Mouse (Mus musculus): ENCODE measurements around the gene Foxk1.

The Foxk1 gene

DNA sequence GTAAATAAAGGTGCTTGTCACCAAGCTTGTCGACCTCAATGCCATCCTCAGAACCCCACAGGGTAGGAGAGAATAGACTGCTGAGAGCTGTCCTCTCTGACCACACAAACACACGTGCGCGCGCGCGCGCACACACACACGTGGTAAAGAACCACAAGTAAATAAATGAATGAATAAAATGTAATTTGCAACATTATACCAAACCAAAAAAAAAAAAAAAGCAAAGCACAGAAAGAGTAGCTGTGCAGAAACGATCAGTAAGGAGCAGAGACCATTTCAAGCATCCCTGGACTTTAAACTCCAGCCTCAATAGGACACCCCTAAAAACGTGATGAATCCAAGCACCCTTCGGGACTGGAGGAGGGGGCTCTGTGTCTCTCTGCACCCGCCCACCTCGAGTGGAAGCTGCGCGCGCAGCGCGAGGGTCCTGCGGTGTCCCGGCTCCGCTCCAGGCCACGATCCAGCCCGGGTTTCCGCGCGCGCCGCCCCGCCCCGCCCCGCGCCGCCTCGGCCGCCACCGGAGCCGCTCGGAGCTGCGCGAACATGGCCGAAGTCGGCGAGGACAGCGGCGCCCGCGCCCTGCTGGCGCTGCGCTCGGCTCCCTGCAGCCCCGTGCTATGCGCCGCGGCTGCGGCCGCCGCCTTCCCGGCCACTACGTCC, at the start of gene Foxk1:
Gene Foxk1 (plus strand): TSS at position 517 of the 660 bp plus-strand sequence.
- peak; percentile 86 to 98 for DNase-seq

DNA sequence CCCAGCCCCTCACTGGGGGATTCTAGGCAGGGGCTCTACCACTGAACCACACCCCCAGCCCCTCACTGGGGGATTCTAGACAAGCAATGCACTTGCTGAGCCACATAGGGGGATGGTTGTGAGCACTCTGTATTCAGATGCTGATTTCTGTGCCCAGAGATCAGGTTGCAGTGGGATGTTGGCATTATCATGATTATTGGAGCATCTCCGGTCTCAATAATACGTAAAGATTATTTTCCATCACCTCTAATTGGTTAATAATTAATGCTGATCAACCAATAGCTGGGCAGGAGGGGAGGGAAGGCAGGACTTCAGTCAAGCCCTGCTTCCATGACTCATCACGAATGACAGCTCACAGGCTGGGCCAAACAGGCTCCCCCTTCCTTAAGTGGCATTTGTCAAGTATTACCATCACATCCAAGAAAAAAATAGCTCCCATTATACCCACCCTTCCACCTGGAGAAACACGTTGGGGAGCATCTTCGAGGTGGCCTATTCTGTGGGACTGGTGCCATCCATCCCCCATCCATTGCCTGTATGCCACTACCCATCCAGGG, 48.9 kb upstream of the Foxk1 start:
- DNase-seq, result no peak

DNA sequence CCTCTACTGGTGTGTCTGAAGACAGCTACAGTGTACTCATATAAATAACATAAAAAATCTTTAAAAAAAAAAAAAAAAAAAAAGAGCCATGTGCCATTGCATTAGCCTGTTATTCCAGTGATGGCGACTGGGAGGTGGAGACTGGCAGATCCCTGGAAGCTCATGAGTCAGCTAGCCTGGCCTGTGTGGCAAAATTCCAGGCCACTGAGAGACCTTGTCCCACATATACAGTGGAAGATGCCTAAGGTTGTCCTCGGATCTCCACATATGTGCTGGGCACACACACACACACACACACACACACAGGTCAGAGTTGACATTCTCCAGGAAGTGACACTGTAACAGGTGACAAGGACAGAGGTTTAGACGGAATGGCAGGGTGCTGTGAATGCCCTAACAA, 46.2 kb upstream of the Foxk1 start:
- DNase-seq, result no peak

DNA sequence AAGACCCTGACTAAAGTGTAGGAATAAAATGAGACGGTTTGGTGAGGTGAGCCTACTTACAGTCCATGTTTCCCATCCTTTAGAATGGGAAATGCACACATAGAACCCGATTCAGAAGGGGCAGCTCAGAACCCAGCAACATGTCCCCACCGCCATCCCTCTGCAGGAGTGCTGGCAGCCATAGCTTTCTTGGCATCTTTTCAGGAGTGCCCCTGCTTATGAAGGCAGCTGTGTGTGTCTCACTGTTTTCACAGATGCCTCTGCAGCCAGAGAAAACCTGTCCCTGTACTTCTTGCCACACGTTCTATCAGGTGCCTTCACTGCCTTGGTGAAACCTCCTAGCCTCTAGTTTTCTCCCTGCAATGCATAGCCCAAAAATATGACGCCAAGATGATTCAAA, 40.1 kb upstream of the Foxk1 start:
- DNase-seq, result no peak

DNA sequence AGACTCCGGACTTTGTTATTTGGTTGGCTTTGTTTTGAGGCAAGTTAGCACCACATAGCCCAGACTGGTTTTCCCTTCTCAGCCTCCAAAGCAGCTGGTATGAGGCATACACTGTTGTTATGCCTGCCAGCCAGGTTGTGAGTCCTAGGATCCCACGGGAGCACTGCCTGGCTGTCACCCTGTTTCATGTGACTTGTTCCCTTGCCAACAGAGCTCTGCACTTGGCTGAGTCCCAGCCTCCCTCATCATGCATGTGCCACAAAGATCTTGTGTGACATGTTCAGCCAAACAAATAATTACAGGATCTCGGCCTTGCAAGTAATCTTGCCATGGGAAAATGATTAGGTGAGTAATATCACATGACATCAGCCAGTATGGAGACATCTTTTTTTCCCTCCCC, 38.4 kb upstream of the Foxk1 start:
- DNase-seq, result peak; percentile 15 to 16

DNA sequence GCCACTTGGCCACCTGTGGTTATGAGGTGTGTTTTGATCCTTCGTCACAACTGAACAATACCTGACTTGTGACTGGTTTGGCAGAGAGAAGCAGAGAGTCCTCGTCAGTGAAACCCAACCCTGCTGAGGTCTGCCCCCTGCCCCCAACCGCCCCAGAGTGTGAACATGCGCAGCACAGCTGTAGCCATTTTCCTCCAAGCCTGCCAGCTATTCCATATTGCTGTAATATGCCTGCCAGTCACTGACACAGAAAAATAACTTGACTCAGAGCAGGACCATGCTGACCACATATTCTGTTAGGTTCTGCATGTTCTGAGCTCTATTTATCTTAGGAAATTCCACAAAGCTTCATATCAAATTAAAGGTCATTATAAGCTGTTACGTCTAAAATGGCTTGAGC, 37.2 kb upstream of the Foxk1 start:
- DNase-seq, result no peak

DNA sequence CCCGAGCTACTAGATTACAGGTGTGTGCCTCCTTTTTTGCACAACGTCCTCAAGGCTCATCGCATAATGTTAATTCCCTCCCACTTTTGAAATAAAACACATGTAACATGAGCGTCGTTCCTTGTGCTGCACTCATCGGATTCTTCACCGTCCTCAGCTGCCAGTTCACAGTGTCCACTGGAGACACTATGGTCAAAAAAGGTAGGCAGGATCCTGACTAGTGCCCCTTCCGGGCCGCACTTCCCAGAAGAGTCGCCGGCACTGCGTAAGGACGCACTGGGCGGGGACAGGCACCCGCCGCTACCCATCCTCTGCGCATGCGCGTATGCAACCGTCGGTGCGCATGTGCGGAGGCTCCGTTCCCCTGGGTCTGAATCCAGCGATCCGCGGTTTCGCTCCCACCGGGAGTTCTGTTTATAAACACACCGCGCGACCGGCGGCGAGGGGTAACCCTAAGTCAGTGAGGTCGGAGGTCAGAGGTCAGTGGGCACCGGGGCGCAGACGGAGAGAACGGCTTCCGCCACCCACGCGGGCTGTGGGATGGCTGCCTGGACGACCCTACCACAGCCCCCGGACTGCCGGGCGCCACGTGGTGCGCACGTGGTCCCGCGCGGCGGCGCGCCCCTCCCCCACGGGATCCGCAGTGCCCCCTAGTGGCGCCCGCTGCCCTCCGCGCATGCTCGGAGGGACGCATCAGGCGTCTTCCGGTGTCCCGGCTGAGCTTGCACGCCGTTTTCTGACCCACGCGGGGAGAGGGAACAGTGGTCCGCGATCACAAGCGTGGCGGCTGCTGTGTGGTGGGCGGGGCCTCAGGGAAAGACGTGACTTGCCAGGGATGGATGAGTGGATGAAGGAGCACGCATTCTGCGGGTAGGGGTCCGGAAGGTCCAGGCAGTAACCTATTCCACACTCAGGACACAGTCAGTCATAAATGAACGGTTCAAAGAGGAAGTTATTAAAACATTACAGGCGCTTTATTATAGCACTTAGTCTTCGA, 33.9 kb upstream of the Foxk1 start:
- DNase-seq, result peak; percentile 94 to 100

DNA sequence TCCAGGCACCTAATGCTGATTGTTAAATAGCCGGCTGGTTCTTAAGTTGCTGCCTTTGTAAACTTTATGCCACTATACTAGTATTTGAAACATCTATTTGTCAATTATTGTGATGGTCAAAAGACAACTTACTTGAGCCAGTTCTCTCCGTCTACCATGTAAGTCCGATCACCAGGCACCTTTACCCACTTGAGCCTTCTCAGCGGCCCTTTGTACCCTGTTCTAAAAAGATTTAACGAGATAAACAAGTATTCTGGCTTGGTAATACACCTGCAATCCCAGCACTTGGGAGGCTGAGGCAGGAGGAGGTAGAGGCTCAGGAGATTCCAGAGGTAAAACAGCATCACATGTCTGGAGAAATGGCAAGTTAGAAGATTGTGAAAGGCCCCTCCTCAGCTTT, 33.2 kb upstream of the Foxk1 start:
- DNase-seq, result no peak

DNA sequence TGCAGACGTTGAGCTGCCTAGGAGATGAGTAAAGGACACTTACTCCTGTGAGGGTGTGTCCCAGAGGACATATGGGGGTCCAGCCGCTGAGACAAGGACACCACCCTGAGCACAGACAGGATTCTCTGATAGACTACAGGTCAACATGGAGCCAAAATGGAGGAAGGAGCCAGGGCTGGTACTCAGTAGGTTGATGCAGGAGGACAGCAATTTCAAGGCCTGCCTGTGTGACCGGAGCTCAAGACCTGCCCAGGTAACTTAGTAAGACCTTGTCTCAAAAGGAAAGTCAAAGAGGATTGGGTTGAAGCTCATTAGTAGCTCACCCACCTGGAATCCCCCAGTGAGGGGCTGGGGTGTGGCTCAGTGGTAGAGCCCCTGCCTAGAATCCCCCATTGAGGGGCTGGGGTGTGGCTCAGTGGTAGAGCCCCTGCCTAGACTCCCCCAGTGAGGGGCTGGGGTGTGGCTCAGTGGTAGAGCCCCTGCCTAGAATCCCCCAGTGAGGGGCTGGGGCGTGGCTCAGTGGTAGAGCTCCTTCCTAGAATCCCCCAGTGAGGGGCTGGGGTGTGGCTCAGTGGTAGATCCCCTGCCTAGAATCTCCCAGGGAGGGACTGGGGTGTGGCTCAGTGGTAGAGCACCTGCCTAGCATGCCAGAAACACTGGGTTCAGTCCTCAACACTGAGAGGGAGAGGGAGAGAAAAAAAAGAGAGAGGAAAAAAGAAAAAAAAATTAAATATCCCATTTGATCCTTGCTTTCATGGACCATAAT, 30.7 kb upstream of the Foxk1 start:
- DNase-seq, result no peak

DNA sequence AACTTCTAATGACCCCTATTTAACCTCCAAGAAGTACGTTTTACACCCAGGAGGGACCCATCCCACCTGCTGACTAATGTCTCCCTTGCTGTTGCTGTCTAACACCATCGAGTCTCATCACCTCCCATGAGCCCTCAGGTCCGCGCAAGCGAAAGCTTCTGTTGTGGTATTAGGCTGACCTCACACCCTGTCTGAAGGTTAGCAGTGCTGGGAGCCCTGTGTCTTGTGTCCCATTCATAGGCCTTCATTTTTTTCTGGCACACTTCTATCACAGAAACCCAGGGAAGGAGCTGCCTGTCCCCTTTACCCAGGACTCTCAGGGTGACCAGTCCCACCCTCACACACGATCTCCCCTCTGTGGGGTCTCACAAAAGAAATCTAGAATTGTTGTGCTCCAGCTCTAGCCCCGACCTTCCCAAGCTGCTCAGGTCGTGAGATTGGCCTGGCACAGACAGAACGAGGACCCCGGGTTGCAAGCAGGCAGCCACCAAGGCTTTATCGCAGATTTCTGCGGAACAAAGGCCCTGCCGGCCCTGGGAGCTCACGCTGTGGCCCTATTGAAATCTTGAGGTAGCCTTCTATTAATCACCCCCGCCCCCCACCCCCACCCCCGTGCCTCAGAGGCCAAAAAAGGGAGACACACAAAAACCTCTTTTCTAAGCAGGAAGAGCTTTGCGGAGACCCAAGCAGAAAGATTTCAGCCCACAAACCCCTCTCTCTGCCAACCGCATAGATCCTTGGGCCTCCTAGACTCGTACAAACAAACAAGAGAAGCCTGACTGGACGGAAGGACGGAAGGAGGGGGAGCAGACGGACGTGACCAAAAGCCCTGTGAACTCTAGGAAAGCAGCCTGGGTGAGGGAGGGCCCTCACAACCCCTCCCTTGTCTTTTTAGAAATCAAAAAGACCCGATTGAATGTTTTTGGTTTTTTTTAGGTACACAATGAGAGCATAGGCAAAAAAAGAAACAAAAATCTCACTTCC, 29.8 kb upstream of the Foxk1 start:
- no peak for DNase-seq

DNA sequence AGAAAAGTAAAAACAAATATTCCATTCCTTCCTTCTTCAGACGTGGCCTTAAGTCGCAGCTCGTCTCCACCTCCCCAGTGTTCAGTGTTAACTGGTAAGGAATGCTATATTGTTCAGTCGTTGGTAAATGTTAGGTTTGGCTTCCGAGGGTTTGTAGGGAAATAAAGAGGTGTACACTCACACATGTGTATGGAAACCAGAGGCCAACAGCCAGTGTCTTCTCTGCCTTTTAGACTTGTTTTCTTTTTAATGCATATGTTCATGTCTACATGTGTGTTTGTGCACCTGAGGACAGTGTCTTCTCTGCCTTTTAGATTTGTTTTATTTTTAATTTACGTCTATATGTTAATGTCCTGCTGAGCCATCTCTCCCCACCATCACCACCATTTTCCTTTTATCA, 29.1 kb upstream of the Foxk1 start:
- no peak for DNase-seq

DNA sequence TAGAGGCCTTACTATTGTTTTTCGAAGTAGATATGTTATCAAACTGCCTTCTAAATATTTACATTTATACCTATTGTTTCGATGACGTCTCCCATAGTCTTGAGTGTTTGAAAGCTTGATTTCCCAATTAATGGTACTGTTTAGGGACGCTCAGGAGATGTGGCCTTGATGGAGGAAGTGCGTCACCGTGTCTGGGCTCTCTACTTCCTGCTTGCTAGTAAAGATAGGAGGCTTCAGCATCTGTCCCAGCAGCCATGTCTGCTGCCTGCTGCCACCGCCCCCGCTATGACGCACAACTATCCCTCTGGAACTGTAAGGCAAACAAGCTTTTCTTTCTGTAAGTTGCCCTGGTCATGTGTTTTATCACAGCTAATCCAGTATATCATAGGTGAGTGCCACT, 27.0 kb upstream of the Foxk1 start:
- DNase-seq, result no peak

DNA sequence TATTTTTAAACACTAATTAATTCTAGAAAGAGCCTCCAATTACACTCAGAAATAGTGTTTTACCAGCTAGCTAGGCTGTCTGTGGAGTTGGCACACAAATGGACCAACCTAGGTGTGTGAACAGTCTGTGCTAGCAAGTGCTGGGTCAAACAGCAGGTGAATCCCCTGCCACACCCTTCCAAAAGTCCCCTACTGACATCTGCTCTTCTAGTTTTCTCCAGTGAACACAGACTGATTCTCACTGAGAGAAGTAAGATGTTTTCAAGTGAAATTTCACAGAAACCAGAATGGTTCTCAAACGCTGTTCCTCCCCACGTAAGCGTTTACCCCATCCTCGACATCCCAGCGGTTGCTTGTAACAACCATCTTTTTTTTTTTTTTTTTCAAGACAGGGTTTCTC, 25.7 kb upstream of the Foxk1 start:
- no peak for DNase-seq

DNA sequence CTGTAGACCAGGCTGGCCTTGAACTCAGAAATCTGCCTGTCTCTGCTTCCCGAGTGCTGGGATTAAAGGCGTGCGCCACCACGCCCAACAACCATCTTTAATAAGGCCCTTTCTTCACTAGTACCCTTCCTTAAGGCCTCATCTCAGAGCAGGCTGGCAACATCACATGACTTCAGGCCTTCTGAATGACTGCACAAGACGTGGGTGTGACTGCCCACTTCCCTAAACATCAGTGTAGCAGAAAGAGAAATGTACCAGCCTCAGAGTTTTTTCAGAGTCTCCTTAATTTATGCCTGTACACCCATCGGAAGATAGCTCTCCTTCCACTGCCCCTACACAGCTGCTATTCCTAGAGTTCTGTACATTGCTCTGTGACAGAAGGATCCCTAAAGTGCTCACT, 25.2 kb upstream of the Foxk1 start:
- no peak for DNase-seq

DNA sequence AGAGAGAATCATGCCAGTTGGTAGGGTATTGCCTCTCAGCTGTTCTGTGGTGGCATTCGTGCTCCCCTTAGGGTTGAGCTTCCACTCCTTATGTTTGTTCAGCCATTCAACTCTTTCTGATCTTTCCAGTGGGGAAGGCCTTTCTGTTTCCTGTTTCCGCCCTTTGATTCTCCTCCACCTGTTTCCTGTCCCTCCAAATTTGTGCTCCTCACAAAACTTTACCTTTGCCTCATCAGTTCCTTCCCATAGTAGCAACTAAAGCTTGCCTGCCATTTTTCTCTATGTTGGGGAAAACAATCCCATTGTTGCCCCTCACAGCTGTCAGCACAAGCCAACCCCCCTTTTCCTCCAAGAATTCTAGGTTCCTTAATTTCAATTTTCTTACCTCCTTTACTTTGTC, 23.2 kb upstream of the Foxk1 start:
- DNase-seq, result no peak

DNA sequence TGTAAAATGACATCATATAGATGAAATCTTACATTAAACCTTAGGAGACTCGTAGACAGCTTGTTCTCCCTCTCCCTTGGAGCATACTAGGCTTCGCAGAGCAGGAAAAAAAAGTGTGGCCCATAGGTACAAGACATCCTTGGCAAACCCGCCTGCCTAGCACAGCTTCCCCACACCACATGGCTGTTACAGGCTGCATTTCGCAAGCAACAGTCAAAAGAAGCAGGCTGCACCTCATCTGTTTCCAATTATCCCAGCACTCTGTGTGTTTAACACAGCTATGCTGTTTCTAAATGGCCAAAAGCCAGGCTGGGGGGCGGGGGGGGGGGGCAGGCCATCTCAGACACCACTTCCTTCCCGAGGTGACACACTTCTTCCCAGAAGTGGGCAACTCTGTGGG, 20.8 kb upstream of the Foxk1 start:
- DNase-seq, result no peak

DNA sequence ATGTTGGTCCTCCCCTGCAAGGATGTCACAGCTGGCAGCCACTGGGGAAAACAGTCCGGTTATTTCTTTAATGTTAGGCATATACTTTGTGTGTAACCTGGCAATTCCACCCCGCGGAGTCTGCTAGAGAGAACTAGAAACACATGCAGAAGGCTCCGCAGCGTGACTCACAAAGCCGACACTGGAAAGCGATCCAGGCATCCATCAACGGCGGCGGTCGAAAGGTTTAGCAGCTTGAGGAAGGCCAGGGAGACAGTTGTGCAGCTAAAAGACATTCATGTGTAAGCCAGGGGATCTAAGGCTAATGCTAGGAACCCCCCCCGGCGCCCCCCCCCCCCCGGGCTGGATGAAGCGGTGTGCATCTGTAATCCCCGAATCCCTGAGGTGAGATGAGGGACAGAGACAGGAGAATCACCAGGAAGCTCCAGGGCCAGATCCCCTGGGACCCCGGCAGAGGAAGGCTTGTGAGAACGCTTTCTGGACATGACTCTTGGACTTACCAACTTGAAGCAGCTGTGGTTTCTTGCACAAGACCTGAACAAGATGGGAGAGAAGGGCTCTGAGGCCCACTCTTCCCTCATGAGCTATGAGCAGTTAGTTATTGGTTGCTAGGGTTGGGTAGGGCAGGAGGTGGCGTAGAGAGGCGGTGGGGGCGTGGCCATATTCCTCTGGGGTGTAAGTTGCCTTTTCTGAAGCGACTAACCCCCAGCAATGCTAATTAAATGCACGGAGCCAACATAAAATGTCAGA, 16.2 kb upstream of the Foxk1 start:
- no peak for DNase-seq

DNA sequence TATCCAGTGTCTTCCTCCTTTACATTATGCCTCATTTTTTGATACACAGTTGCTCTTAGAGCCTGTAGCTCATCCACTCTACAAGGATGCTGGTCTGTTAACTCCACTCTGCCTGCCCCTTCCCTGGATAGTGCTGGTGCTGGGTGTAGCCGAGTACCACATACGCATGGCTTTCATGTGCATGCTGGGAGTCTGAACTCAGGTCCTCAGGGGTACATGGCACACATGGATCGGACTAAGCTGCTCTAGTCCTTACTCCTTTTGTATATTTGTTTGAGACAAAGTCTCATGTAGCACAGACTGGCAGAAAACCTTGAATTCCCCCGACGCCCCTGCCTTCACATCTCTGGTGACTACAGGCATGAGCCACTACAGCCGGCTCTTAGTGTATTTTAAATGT, 15.0 kb upstream of the Foxk1 start:
- DNase-seq, result no peak

DNA sequence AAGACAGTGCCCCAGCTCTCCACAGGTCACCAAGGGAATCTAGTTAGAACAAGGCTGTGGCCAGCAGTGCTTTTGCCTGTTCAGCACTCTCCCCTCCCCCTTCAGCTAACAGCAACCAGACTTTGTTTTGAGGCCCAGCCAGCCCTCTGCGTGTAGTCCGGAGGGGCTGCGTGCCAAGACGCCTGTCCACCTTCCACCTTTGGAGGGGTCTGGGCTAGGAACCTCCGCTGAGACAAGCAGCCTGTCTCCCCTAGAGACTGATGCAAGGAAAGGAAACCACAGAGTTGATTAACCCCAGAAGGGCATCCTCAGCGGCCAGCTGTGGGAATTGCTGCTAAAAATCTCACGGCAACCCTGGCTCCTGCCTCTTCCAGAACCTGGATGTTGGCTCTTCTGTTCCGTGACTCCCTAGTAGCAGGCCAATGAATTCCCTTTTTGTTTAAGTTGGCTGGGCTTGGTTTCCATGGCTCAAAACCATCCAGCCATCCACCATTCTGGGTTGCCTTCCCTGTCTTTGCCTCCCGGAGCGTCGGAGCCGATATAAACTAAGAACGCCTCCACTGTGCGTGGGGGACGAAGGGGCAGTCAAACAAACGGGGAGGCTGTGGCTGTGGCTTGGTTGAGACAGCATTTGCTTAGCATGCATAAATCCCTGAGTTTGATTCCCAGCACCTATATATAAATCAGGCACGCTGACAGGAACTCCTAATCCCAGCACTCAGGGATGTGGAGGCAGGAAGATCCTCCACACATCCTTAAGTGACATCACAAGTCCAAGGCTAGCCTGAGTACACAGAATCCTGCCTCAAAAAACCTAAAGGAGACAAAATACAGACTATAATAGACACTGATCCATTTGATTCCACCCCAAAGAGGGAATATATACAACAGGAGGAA, 14.3 kb upstream of the Foxk1 start:
- DNase-seq, result no peak

DNA sequence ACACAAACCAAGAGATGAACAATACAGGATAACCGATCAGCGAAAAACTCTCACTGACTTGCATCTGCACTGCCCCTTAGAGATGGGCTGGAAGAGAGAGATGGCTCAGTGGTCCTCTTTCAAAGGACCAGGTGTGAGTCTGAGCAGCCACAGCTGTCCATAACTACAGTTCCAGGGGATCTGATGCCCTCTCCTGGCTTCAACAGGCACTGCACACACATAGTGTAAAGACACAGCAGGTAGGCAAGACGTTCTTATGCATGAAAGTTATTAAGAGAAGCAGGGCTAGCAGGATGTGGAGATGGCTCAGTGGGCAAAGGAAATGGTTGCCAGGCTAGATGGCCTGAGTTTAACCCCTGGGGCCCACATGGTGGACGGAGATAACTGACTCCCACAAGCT, 13.6 kb upstream of the Foxk1 start:
- DNase-seq, result no peak

Data from cerebellum, adult 18-20 months (tissue).